Mouse (Mus musculus) spleen, adult 2 months (tissue): ENCODE results near the gene Ppm1h. TPM values are rescaled to one million over a fixed set of nuclear protein-coding genes. Genes with fewer than 3 reads are reported as not detected.

Experiments
- DNase-seq, 2 experiments: peaks; one replicate each; pipeline versions ENCODE4 v3.0.0 to v3.0.0-alpha.2; 2012 to 2021; ENCODE audit warnings: low spot score in 2 of 2, low read depth in 1 of 2
- H3K27ac ChIP-seq: fragments of 200-500 bp; 2 replicates; pipeline ENCODE4 v1.5.1; 2012; ENCODE audit warnings: low read length, inconsistent platforms; ENCODE audit not compliant: insufficient read depth
- H3K27me3 ChIP-seq: fragments of 200-500 bp; 2 replicates; pipeline ENCODE4 v1.6.1; 2012; ENCODE audit warnings: mild to moderate bottlenecking, moderate library complexity, low read length, inconsistent platforms; ENCODE audit not compliant: control insufficient read depth, insufficient read depth
- H3K36me3 ChIP-seq: fragments of 200-500 bp; 2 replicates; pipeline ENCODE4 v1.6.1; 2012; ENCODE audit warnings: mild to moderate bottlenecking, low read length, inconsistent platforms; ENCODE audit not compliant: control insufficient read depth, insufficient read depth
- H3K4me1 ChIP-seq: fragments of 200-500 bp; 2 replicates; pipeline ENCODE4 v1.6.1; 2011; ENCODE audit warnings: inconsistent platforms; ENCODE audit not compliant: control insufficient read depth, insufficient read depth, insufficient read length
- H3K4me3 ChIP-seq: fragments of 200-500 bp; 2 replicates; pipeline ENCODE4 v1.5.1; 2011; ENCODE audit warnings: mild to moderate bottlenecking, inconsistent platforms; ENCODE audit not compliant: insufficient read depth, insufficient read length; ENCODE audit errors: extremely low read depth
- CTCF ChIP-seq: fragments of 200-500 bp; IDR thresholded peaks from 2 replicates; pipeline ENCODE4 v1.5.1; 2011; ENCODE audit warnings: mild to moderate bottlenecking, inconsistent platforms; ENCODE audit not compliant: insufficient read depth, insufficient read length, insufficient replicate concordance; ENCODE audit errors: extremely low read depth
- POLR2A ChIP-seq: fragments of 200-500 bp; IDR thresholded peaks from 2 replicates; pipeline ENCODE4 v1.6.1; 2011; ENCODE audit warnings: low read depth, low read length, inconsistent platforms
- WGBS: fragments of 180-500 bp; shearing (Covaris S2); methylation state at CpG from one replicate; pipeline ENCODE4 v1.1.7; 2018; 5-methylcytosine and 5-hydroxymethylcytosine counted together
- polyA plus RNA-seq: library from polyadenylated mRNA; depleted of rRNA; stranded (reverse); fragments of >200 nt; gene quantifications from 2 replicates; pipeline ENCODE4 v1.2.3, GENCODE M21; 2012

Ppm1h gene
- polyA plus RNA-seq, 1 experiment = 9.7 TPM

DNA sequence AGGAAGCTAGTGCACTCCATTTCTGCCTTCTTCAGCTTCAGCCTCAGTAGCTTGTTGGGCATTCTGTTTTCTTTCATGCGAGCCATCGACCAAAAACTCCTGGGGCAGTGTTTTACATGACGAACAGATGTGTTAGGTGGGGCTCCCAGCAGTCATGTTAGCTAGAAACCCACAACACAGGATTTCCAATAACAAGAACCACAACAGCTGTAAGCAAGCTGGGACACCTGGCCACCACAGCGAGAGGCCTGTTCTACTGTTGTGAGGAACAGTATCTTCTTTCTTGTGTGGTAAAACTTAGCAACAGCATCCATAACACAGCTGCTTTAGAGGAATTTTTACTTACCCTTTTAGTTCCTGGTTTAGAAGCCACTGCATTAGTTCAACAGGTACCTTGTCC, 79.8 kb downstream of the Ppm1h start:
- WGBS = 23% methylated on average over 4 of the region's 4 CpGs
- TF ChIP-seq POLR2A (no peak), CTCF (no peak)
- peak in 1 of 2 experiments; percentile 59 for DNase-seq
- Histone ChIP-seq H3K4me3 (no peak overlapping the region), H3K27me3 (no peaks in the 10 kb centered on the region), H3K4me1 (peaks cover 4% of the 10 kb centered on the region; the same call in 1 of the 2 replicates), H3K27ac (peak overlapping the region; percentile 73), H3K36me3 (no peaks in the 10 kb centered on the region)

DNA sequence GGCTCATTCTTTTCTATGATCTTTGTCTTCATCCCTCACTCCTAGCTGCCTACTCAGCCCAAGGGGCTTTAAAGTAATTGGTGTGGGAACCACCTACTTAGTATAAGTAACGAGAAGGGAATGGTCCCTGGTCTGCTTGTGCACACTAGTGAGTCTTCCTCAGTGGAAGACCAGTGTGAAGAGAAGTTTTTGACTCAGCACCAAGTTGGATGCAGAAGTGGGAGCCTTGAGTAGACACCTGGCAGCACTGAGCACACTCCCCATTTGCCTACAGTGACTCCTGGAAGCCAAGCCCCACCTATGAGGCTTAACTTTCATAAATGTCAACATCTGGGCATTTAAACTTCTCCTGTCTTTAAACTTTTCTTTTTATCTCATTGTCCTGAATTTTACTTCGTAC, 81.2 kb downstream of the Ppm1h start:
- Histone ChIP-seq H3K27me3 (no peaks in the 10 kb centered on the region), H3K4me1 (peaks cover 4% of the 10 kb centered on the region; the same call in 1 of the 2 replicates), H3K27ac (no peak overlapping the region), H3K36me3 (no peaks in the 10 kb centered on the region), H3K4me3 (no peak overlapping the region)
- DNase-seq = no peak
- WGBS = 81% methylated on average over 2 of the region's 2 CpGs
- TF ChIP-seq CTCF = no peak

DNA sequence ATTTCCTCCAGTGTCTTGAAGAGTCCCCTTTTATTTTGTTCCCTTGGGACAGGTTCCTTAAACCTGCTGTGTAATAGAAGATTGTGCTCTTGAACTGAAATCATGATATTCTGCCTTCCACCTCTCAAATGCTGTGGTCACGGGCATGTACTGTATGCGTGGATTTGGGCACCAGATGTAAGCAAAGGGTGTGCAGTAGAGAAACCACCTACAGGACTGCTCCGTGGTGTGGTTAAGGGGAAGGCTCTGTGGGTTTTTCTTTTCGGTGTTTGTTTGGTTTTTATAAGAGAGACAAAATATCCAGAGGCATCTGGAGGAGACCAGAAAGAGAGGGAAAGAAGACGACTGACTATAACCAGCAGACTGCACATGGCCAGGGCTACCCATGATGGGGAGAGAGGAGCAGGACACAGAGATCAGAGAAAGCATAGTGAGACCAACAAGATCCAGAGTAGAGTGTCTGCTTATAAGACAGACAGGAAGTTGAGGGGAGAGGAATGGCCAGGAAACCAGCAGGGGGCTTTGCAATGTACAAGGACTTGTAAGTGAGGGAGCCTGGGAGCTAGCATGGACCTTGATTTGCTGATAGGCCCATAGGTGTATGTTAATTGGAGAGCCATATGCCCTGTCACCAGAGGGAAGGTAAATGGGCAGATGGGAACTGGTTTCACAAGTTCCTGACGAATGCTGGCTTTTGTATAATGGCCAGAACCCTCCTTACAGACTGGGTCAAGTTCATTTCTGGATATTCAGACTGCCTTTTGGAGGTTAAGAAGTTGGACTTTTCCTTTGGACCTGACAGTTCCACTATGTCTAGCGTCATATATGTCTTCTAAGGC, 82.1 kb downstream of the Ppm1h start:
- Histone ChIP-seq H3K27ac (no peak overlapping the region), H3K4me1 (peaks cover 4% of the 10 kb centered on the region; the same call in 1 of the 2 replicates), H3K27me3 (no peaks in the 10 kb centered on the region), H3K4me3 (no peak overlapping the region), H3K36me3 (no peaks in the 10 kb centered on the region)
- WGBS = 36% methylated on average over 7 of the region's 7 CpGs
- no peak for TF ChIP-seq CTCF
- TF ChIP-seq POLR2A = no peak
- DNase-seq = no peak

DNA sequence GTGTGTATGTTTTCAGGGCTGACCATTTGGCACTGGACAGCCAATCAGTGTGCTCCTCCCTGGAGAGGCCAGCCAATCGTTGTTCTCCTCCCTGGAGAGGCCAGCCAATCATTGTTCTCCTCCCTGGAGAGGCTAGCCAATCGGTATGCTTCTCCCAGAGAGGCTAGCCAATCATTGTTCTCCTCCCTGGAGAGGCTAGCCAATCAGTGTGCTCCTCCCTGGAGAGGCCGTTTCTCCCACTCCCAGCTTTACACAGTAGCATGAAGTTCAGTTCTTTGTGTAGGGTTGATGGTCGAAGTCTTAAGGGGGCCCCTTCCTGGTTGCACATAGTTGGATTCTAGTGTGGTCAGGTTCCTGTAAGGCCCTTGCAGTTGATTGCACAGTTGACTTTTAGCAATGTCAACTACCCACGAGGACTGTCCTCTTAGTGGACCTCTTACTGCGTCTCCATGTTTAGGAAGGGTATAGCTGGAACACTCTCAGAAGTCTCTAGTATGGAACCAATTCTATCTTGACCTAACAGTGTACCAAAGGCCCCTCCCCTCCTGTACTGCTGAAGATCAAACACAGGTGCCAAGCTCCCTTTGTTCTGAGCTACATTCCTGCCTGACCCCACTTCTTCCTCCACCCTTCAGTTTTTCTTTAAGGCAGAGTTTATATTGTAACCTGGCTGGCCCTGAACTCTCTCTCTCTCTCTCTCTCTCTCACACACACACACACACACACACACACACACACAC, 84.4 kb downstream of the Ppm1h start:
- DNase-seq = no peak
- 87% methylated on average over 6 of the region's 6 CpGs for WGBS
- TF ChIP-seq POLR2A = no peak
- no peak for TF ChIP-seq CTCF
- Histone ChIP-seq H3K4me1 (peaks cover 3% of the 10 kb centered on the region; the same call in 1 of the 2 replicates), H3K36me3 (no peaks in the 10 kb centered on the region), H3K27ac (no peak overlapping the region), H3K27me3 (no peaks in the 10 kb centered on the region), H3K4me3 (no peak overlapping the region)

DNA sequence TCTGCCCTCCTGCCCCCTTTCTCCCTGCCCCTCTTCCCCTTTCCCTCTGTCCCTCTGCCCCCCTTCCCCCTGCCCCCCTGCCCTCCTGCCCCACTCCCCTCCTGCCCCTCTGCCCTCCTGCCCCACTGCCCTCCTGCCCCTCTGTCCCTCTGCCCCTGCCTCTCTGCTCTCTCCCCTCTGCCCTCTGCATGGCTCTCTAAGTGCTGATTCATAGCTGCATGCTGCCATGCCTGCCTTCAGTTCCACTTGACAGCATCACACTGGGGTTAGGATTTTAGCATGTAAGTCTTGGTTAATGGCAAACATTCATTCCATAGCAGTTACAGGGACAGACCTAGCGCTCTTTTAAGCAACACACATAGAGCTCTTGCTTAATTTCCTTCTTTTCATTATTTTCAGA, 85.0 kb downstream of the Ppm1h start:
- no peak for DNase-seq

DNA sequence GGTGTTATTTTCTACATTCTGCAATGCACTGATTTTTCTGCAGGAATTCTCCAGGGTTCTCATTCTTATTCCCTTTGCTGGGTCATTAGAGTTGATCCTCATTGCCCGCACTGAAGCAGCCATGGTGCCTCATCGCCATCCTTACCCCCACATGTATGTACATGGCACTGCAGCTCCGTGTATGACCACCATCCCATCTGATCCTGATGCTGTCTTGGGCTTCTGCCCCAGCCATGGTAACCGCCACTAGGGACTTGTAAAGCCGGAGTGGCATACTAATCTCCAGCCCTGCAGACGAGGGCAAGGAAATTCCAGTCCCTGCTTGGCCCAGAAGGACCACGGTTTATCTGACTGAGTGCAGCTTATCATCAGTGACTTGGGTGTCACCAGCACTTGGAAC, 86.1 kb downstream of the Ppm1h start:
- peaks cover 3% of the 10 kb centered on the region; the same call in 1 of the 2 replicates for H3K4me1 ChIP-seq
- H3K4me3 ChIP-seq = no peak overlapping the region
- no peak overlapping the region for H3K27ac ChIP-seq
- TF ChIP-seq POLR2A (no peak), CTCF (no peak)
- WGBS = 89% methylated on average over 7 of the region's 7 CpGs
- DNase-seq = no peak
- H3K27me3 ChIP-seq = no peaks in the 10 kb centered on the region
- H3K36me3 ChIP-seq = no peaks in the 10 kb centered on the region

More for the DNA sequence above, 85.0 kb downstream of the Ppm1h start:
- H3K4me1 ChIP-seq = peaks cover 3% of the 10 kb centered on the region; the same call in 1 of the 2 replicates
- 93% methylated on average over 1 of the region's 1 CpGs for WGBS
- no peaks in the 10 kb centered on the region for H3K27me3 ChIP-seq
- no peak overlapping the region for H3K27ac ChIP-seq
- no peaks in the 10 kb centered on the region for H3K36me3 ChIP-seq
- TF ChIP-seq POLR2A (no peak), CTCF (no peak)
- no peak overlapping the region for H3K4me3 ChIP-seq
